Mouse (Mus musculus) layer of hippocampus, postnatal 25 days (tissue): ENCODE measurements around the gene Gm49322. TPM values are rescaled to one million over a fixed set of nuclear protein-coding genes. Genes with fewer than 3 reads are reported as not detected.
"Not testable (repeated sequence)": the region's sequence is repeated elsewhere in the genome, so short reads cannot be mapped to it uniquely, and the experiment has no call there.

Source experiments
- DNase-seq, 2 experiments: peaks; one replicate each; pipeline ENCODE4 v3.0.0; 2022; ENCODE audit warnings: mixed read lengths in 2 of 2, low spot score in 1 of 2; ENCODE audit errors: extremely low spot score in 1 of 2
- total RNA-seq, 2 experiments: library from RNA; stranded (reverse); gene quantifications; 2 replicates each; pipeline ENCODE4 v1.2.3; 2021

Gene Gm49322
- total RNA-seq, 2 experiments from 2014 or later, result 2.4 to 3.4 TPM

GRCm38 (mm10) chr10:80610116-80610785, 4.4 kb downstream of the Gm49322 start:
- DNase-seq, result no peak

- peak in 1 of 2 experiments; percentile 52 for DNase-seq
These were observed 5.2 kb downstream of the Gm49322 start for GRCm38 (mm10) chr10:80611024-80611423.

GRCm38 (mm10) chr10:80611905-80612304, 6.1 kb downstream of the Gm49322 start:
- DNase-seq, result no peak

DNA sequence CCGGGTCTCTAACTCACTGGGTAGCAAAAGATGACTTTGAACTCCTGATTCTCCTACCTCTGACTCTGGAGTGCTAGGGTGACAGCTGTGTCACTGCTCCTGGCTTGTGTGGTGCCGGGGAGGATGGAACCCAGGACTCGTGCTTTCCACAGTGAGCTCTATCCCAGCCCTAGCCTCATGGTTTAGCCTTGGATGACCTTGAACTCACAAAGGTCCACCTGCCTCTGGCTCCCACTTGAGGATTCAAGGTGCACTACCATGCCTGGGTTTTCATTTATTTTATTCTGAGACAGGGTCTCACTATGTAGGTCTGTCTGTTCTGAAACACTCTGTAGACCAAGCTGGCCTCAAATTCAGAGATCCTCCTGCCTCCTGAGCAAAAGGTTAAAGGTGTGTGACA, 8.0 kb downstream of the Gm49322 start:
- DNase-seq, result no peak

DNA sequence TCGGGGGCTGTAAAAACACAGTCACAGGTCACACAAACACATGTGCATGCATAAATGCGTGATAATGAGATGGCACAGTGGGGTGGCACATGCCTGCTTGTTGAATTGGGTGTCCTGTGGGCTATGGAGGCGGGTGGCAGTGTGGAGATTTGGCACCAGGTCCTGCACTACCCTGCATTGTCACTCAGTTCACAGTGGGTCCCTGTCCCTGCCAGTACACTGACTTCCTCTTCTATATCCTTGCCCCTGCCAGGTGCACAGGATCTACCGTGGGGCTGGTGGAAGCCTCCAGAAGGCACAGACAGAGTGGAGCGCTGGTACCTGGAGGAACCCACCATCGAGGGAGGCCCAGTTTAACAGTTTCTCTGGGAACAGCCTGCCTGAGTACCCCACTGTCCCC, 8.5 kb downstream of the Gm49322 start:
- DNase-seq, result no peak

GRCm38 (mm10) chr10:80618181-80618580, 12.4 kb downstream of the Gm49322 start:
- no peak for DNase-seq

DNA sequence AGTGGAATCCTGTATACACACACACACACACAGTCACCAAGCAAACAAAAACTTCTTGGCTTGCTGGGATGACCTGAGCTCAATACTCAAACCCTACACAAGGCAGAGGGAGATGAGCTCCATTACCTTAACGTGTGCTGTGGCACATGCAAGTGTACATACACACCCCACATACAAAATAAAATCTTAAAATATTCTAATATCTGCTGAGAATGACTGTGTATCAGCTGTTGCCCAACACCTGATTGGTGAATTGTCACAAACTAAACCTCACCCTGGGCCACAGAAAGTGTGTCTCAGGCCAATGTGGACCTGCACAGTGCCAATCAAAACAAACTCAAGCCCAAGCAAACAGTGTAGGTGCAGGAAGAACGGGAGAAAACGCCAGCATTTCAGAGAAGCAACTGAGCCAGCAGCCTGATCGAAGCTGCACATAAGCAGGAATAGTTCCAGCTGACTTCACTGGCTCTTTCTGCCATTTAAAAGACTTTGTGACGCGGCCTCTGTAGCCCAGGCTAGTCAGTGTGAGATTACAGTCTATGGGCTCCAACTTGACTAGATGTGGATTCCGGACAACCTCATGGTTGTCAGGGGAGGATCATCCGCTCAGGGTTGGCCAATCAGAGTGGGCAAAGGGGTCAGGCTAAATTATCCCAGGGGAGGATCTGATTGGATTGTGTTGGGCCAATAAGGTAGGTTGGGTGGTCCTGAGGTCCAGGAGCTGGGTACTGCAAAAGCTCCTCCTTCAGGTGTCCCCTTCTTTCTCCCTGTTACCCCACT, 13.8 kb downstream of the Gm49322 start:
- no peak for DNase-seq

DNA sequence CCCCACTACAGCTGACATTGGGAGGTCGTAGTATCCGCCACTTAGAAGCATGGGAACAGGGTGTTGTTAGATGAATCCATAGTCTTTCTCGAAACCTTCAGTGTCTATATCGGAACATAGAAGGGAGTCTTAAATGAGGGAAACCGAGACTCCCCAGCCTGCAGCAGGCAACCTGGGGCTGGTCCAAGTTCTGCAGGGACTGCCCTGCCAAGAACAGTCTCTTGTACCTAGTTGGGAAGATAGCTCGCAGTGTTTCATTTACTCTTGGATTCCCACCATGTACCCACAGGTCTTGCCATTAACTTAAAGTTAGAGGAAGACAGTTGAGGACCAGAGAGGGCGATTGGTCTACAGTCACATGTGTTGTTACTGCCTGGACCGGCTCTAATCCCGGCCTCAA, 14.5 kb downstream of the Gm49322 start:
- DNase-seq, result no peak

DNA sequence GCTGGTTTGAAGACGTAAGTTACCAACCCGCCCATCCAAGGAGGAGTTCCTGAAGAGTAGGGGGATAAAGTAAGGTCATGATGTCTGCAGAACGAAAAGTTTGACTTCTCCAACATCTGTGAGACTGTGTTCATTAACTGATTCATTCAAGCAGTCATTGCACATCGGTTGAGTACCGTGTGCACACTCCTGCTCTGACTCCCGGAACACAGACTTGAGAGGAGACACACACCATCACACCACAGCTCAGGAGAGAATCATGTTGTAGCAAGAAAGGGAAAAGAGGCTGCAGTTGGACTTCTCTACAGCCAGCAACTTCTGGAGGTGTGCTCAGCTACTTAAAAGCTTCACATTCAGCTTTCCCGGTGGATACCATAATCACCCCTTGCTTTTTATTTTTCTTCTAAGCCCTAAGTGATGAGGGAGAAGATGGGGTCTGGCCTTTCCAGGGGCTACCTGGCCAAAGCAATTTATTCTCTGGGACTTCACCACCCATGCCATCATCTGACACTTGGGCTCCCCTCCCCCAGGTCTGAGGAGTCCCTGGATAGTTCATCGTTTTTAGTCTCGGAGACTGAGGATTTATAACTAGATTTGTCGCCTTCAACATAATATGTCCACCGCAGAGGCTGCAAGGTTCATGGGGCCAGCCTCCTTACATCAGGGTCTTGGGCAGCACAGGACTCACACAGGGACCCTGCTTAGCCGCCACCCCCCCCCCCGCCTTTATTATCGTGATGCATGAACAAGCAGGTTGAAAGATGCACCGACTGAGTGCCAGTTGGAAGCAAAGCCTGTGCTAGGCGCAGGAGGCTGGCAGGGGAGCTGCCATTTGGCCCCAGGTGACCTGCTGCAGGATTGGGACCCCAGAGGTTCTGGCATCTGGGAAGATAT, 15.2 kb downstream of the Gm49322 start:
- no peak for DNase-seq

DNA sequence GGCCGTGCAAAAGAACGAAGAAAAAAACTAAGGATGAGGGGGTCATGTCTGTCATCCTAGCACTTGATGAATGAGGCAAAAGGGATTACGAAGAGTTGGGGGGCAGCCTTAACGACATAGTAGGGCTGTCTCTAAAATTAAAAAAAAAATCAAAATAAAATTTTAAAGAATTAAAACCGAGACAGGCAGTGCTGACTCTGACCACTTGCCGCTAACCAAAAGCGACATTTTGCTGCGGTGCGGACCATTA, 15.8 kb downstream of the Gm49322 start:
- DNase-seq, result no peak

DNA sequence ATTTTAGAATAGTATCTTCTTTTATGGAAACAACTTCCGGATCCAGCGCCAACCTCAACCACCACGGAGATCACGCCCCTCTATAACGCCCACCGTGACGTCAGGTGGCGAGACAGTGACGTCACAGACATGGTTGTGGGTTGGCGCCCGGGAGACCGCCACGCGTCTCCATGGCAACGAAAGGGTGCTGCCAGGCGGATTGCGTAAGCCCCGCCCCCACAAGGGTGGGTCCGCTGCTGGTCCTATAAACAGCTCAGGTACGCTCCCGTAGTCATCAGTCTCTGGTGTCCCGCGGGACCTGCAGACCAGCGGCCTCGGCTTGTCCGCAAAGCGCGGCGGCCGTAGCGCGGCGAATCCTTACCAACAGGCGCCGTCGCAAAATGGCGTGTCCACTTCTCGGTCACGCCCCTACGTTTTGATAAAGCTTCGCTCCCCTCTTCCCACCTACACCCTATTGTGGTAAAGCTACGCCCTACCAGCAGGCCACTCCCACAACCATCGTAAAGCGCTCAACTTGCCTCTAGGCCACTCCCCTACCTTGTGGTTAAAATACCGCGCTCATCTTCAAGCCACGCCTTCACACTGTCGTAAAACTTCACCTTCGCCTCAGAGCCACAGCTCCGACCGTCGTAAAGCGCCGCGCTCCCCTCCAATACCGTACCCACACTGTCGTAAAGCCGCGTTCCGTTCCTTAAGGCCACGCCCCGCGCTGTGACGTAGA, 16.3 kb downstream of the Gm49322 start:
- peak; percentile 98 to 99 for DNase-seq

GRCm38 (mm10) chr10:80622661-80623456, 17.0 kb downstream of the Gm49322 start, which contains the start of gene Csnk1g2:
TSS of gene Csnk1g2 (plus strand) at chr10:80622838.
- peak; percentile 47 to 97 for DNase-seq

GRCm38 (mm10) chr10:80623457-80624191, 17.8 kb downstream of the Gm49322 start:
- no peak for DNase-seq

GRCm38 (mm10) chr10:80625764-80626163, 19.9 kb downstream of the Gm49322 start:
- DNase-seq, result no peak

GRCm38 (mm10) chr10:80627685-80628084, 21.9 kb downstream of the Gm49322 start:
- DNase-seq, result no peak

GRCm38 (mm10) chr10:80628925-80629324, 23.1 kb downstream of the Gm49322 start:
- no peak for DNase-seq

GRCm38 (mm10) chr10:80635345-80635744, 29.5 kb downstream of the Gm49322 start:
- DNase-seq, result no peak

DNA sequence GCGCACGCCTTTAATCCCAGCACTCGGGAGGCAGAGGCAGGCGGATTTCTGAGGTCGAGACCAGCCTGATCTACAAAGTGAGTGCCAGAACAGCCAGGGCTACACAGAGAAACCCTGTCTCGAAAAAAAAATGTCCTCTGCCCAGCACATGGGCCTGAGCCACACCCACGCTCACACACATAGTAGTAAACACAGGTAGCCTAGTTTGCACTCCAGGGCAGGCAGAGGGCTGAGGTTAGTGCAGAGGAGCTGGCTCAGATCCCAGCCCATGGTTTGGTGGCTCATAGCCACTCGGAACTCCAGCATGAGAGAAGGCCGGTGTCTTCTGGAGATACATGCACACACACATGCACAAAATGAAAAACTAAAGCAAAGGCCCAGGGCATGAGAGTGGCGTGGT, 41.1 kb downstream of the Gm49322 start:
- DNase-seq, result no peak

DNA sequence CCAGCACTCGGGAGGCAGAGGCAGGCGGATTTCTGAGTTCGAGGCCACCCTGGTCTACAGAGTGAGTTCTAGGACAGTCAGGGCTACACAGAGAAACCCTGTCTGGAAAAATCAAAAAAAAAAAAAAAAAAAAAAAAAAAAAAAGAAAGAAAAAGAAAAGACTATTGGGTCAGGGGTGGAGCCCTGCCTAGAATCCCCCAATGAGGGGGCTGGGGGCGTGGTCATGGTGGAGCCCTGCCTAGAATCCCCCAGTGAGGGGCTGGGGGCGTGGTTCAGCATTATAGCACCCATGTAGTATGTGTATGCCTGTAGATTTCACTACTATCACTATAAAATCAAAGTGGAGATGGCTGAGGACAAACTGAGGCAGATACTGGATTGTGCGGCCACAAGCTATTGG, 44.1 kb downstream of the Gm49322 start:
- not testable (repeated sequence) for DNase-seq
